Mouse (Mus musculus): ENCODE measurements around the gene Gm20388. TPM values are rescaled to one million over a fixed set of nuclear protein-coding genes. Genes with fewer than 3 reads are reported as not detected.
A peak's percentile ranks its signal among the peaks of the same experiment; 100 is the strongest.

Gm20388 gene
- polyA plus RNA-seq, 1 experiment, result 49.7 TPM

DNA sequence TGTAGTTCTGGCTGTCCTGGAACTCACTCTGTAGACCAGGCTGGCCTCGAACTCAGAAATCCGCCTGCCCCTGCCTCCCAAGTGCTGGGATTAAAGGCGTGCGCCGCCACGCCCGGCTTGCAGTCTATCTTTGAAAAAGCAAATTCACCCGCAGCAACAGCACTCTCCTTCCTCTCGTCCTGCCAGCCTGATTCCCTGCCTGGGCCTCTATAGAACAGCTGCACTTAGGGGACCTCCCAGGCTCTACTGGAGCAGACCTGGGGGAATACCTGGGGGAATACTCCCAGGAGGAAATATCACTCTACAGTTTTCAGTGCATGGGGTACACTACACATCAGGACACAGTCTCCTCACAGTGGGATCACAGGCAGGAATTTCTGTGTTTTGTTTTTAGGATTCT lies 1938.7 kb downstream of the Gm20388 start:
- H3K4me3 ChIP-seq (ENCODE audit: insufficient read depth, low read depth, low read length), result no peak overlapping the region
- no peaks in the 10 kb centered on the region; the same call in 1 of the 2 replicates for H3K4me1 ChIP-seq (ENCODE audit: control insufficient read depth, insufficient read depth, low read length)
- WGBS, result 79% methylated on average over 9 of the region's 9 CpGs
- TF ChIP-seq CTCF (conservative IDR thresholded peaks at IDR 0.05; ENCODE audit: insufficient read depth, insufficient read length, low read depth, low read length) (no peak), POLR2A (IDR thresholded peaks at IDR 0.05; ENCODE audit: low read depth, low read length) (no peak)
- no peak overlapping the region for H3K27ac ChIP-seq (ENCODE audit: insufficient read depth, low read depth, low read length)
- H3K27me3 ChIP-seq (replicated peaks; ENCODE audit: control insufficient read depth, insufficient read depth, low read length), result no peaks in the 10 kb centered on the region
- DNase-seq, result no peak
- no peaks in the 10 kb centered on the region for H3K36me3 ChIP-seq (ENCODE audit: control insufficient read depth, insufficient read depth, low read length)

- Histone ChIP-seq H3K36me3 (ENCODE audit: control insufficient read depth, insufficient read depth, low read length) (no peaks in the 10 kb centered on the region), H3K27me3 (replicated peaks; ENCODE audit: control insufficient read depth, insufficient read depth, low read length) (no peaks in the 10 kb centered on the region), H3K4me3 (ENCODE audit: insufficient read depth, low read depth, low read length) (no peak overlapping the region), H3K27ac (ENCODE audit: insufficient read depth, low read depth, low read length) (no peak overlapping the region), H3K4me1 (ENCODE audit: control insufficient read depth, insufficient read depth, low read length) (no peaks in the 10 kb centered on the region; the same call in 1 of the 2 replicates)
- DNase-seq, result peak; percentile 66
- 13% methylated on average over 6 of the region's 6 CpGs for WGBS
- peak; percentile 87 for TF ChIP-seq CTCF (conservative IDR thresholded peaks at IDR 0.05; ENCODE audit: insufficient read depth, insufficient read length, low read depth, low read length)
- no peak for TF ChIP-seq POLR2A (IDR thresholded peaks at IDR 0.05; ENCODE audit: low read depth, low read length)
These were observed 1939.4 kb downstream of the Gm20388 start for GRCm38 (mm10) chr8:121850018-121850417.

DNA sequence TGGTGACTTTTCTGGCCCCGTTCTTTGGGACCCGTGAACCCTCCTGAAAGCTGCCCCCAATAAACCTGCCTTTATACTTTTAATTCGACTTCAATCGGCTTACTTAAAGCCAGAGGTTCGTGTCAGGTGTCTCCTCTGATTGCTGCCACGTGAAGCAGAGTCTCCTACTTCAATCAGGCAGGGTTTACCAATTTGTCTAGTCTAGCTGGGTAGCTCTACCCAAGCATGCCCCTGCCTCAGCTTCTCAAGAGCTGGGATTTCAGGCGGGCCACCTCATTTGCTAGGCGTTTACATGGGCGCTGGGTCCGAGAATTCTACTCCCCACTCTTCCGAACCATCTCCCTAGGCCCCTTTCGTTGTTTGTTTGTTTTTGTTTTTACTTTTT lies 1939.8 kb downstream of the Gm20388 start:
- DNase-seq, result no peak
- Histone ChIP-seq H3K36me3 (ENCODE audit: control insufficient read depth, insufficient read depth, low read length) (no peaks in the 10 kb centered on the region), H3K27me3 (replicated peaks; ENCODE audit: control insufficient read depth, insufficient read depth, low read length) (no peaks in the 10 kb centered on the region), H3K27ac (ENCODE audit: insufficient read depth, low read depth, low read length) (no peak overlapping the region), H3K4me3 (ENCODE audit: insufficient read depth, low read depth, low read length) (no peak overlapping the region), H3K4me1 (ENCODE audit: control insufficient read depth, insufficient read depth, low read length) (no peaks in the 10 kb centered on the region; the same call in 1 of the 2 replicates)
- WGBS, result 43% methylated on average over 12 of the region's 12 CpGs
- TF ChIP-seq CTCF (conservative IDR thresholded peaks at IDR 0.05; ENCODE audit: insufficient read depth, insufficient read length, low read depth, low read length), result no peak
- TF ChIP-seq POLR2A (IDR thresholded peaks at IDR 0.05; ENCODE audit: low read depth, low read length), result no peak

DNA sequence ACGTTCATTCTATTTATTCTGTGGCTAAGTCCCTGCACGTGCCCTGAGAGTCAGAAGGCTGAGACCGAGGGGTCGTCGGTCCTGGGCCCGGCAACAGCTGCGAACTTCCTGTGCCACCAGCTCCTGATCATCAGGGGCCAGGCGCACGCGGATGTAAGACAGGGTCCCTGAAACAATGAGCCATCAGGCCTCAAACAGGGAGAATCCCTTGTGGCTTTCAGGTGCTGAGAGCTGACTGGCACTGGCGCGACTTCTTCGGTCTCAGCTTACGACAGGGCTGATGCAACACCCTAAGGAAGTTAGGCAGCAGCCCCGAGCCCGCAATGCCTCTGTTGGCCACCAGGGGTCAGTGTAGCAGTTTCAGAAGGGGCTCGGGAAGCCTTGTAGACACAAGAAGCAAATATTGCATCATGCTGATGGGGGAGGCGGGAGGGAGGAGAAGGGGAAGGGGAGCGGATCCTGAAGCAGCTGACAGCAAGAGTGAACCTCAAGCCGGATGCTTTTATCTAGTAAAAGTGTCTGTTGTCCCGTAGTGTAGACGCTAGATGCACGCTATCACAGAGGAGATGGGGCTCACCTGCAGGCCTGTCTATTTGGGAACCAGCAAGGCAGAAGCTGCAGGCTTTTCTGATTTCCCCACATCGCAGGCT lies 1940.3 kb downstream of the Gm20388 start:
- peak; percentile 88 for DNase-seq
- H3K27ac ChIP-seq (ENCODE audit: insufficient read depth, low read depth, low read length), result no peak overlapping the region
- TF ChIP-seq POLR2A (IDR thresholded peaks at IDR 0.05; ENCODE audit: low read depth, low read length) (no peak), CTCF (conservative IDR thresholded peaks at IDR 0.05; ENCODE audit: insufficient read depth, insufficient read length, low read depth, low read length) (peak; percentile 94)
- WGBS, result 10% methylated on average over 24 of the region's 24 CpGs
- H3K36me3 ChIP-seq (ENCODE audit: control insufficient read depth, insufficient read depth, low read length), result no peaks in the 10 kb centered on the region
- no peaks in the 10 kb centered on the region; the same call in 1 of the 2 replicates for H3K4me1 ChIP-seq (ENCODE audit: control insufficient read depth, insufficient read depth, low read length)
- no peaks in the 10 kb centered on the region for H3K27me3 ChIP-seq (replicated peaks; ENCODE audit: control insufficient read depth, insufficient read depth, low read length)
- H3K4me3 ChIP-seq (ENCODE audit: insufficient read depth, low read depth, low read length), result peak overlapping the region; percentile 25; the same call in 1 of the 2 replicates

GRCm38 (mm10) chr8:121851716-121852115 lies 1941.1 kb downstream of the Gm20388 start:
- H3K4me3 ChIP-seq (ENCODE audit: insufficient read depth, low read depth, low read length), result no peak overlapping the region

DNA sequence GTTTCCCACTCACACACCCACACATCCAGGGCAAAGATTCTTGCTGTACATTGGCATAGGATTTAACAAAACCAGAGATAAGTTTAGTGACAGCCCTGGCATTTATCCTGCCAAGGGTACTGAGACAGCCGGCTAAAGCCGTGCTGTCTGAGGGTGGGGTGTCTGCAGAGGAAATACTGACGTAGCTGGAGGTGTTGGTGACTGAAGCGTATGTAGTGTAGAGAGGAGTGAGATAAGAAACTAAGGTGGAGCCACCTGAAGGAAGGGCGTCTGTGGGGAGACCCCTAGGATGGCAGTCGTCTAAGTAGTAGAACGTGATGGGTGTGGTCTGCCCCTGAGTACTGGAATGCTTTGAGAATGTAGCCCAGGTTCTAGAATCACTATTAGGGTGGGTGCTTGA lies 1941.8 kb downstream of the Gm20388 start:
- 72% methylated on average over 7 of the region's 7 CpGs for WGBS

More at GRCm38 (mm10) chr8:121851716-121852115, 1941.1 kb downstream of the Gm20388 start:
- TF ChIP-seq POLR2A (IDR thresholded peaks at IDR 0.05; ENCODE audit: low read depth, low read length) (no peak), CTCF (conservative IDR thresholded peaks at IDR 0.05; ENCODE audit: insufficient read depth, insufficient read length, low read depth, low read length) (no peak)
- H3K27me3 ChIP-seq (replicated peaks; ENCODE audit: control insufficient read depth, insufficient read depth, low read length), result no peaks in the 10 kb centered on the region
- DNase-seq, result no peak
- 80% methylated on average over 7 of the region's 7 CpGs for WGBS
- H3K27ac ChIP-seq (ENCODE audit: insufficient read depth, low read depth, low read length), result no peak overlapping the region
- no peaks in the 10 kb centered on the region; the same call in 1 of the 2 replicates for H3K4me1 ChIP-seq (ENCODE audit: control insufficient read depth, insufficient read depth, low read length)
- no peaks in the 10 kb centered on the region for H3K36me3 ChIP-seq (ENCODE audit: control insufficient read depth, insufficient read depth, low read length)

GRCm38 (mm10) chr8:121853586-121853985 lies 1942.9 kb downstream of the Gm20388 start:
- no peak for TF ChIP-seq POLR2A (IDR thresholded peaks at IDR 0.05; ENCODE audit: low read depth, low read length)
- no peak for TF ChIP-seq CTCF (conservative IDR thresholded peaks at IDR 0.05; ENCODE audit: insufficient read depth, insufficient read length, low read depth, low read length)
- H3K4me1 ChIP-seq (ENCODE audit: control insufficient read depth, insufficient read depth, low read length), result no peaks in the 10 kb centered on the region; the same call in 1 of the 2 replicates
- WGBS, result 86% methylated on average over 2 of the region's 2 CpGs
- no peak overlapping the region for H3K4me3 ChIP-seq (ENCODE audit: insufficient read depth, low read depth, low read length)
- no peaks in the 10 kb centered on the region for H3K36me3 ChIP-seq (ENCODE audit: control insufficient read depth, insufficient read depth, low read length)
- DNase-seq, result no peak
- no peaks in the 10 kb centered on the region for H3K27me3 ChIP-seq (replicated peaks; ENCODE audit: control insufficient read depth, insufficient read depth, low read length)
- no peak overlapping the region for H3K27ac ChIP-seq (ENCODE audit: insufficient read depth, low read depth, low read length)

More for the DNA sequence above, 1941.8 kb downstream of the Gm20388 start:
- Histone ChIP-seq H3K4me1 (ENCODE audit: control insufficient read depth, insufficient read depth, low read length) (no peaks in the 10 kb centered on the region; the same call in 1 of the 2 replicates), H3K27me3 (replicated peaks; ENCODE audit: control insufficient read depth, insufficient read depth, low read length) (no peaks in the 10 kb centered on the region), H3K36me3 (ENCODE audit: control insufficient read depth, insufficient read depth, low read length) (no peaks in the 10 kb centered on the region), H3K27ac (ENCODE audit: insufficient read depth, low read depth, low read length) (no peak overlapping the region), H3K4me3 (ENCODE audit: insufficient read depth, low read depth, low read length) (no peak overlapping the region)
- TF ChIP-seq POLR2A (IDR thresholded peaks at IDR 0.05; ENCODE audit: low read depth, low read length) (no peak), CTCF (conservative IDR thresholded peaks at IDR 0.05; ENCODE audit: insufficient read depth, insufficient read length, low read depth, low read length) (no peak)
- no peak for DNase-seq

Measured in kidney, adult 2 months (tissue).